ENCODE assay signal across 27 mouse cellular contexts in the genomic region with DNA sequence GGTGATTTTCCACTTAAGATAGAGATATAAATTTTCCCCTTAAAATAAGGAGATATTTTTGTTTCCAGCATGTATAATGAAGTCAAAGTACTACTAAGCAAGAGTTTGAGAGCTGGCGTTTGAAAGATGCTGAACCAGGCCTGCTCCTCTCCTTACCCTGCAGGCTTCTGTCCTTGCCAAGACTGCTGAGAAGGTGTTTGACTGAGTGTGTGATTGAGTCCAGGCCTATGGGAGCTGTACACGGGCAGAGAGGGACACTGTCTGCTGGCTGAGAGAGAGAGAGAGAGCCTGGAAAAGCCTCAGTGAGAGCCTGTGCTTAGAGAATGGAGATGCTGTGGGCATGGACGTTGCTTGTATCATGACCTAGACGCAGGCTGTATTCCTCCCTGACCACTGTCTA. TPM values are rescaled to one million over a fixed set of nuclear protein-coding genes. Genes with fewer than 3 reads are reported as not detected.
DNase-seq lines count a peak whose midpoint lies in the region; ATAC-seq and TF ChIP-seq lines count a peak whose summit lies in the region.
"Had no signal": no experiment of that assay in that cellular context is flagged by ENCODE, and none has a peak within 500 bp of the region (broad histone marks: within the 10 kb centered on the region; RNA-seq: fewer than 3 reads in every experiment).

No protein-coding gene starts in this region.

- H3K27me3 ChIP-seq in heart, embryonic 14.5 days (ENCODE audit: control insufficient read depth, insufficient read depth, low read length): no peaks in the 10 kb centered on the region
- H3K27me3 ChIP-seq: embryonic facial prominence, embryonic 13.5 days; forebrain, embryonic 12.5 days; forebrain, embryonic 15.5 days; hindbrain, embryonic 13.5 days; intestine, embryonic 15.5 days had no signal

- ATAC-seq in heart, embryonic 14.5 days (ENCODE audit: insufficient number of reproducible peaks, insufficient read depth, low FRiP score, low read depth): no peak
- ATAC-seq: CD4-positive, CD25-positive, alpha-beta regulatory T cell, adult 4 months; forebrain, embryonic 15.5 days; hindbrain, embryonic 16.5 days; intestine, embryonic 15.5 days had no signal

- H3K4me2 ChIP-seq in heart, embryonic 14.5 days (ENCODE audit: low read length): no peak overlapping the region
- H3K4me2 ChIP-seq: embryonic facial prominence, embryonic 13.5 days; forebrain, embryonic 12.5 days; forebrain, embryonic 15.5 days; hindbrain, embryonic 13.5 days; intestine, embryonic 15.5 days had no signal

- intact Hi-C loops in heart, postnatal 36 days (cut with DNase I): no loop called here
- intact Hi-C loops in heart, postnatal 14 days (cut with DNase I): no loop called here
- intact Hi-C loops in left cerebral cortex, adult 2 months (cut with DNase I): no loop called here
- intact Hi-C loops in left cerebral cortex, postnatal 36 days (cut with DNase I): no loop called here

- peak overlapping the region; percentile 9 to 23; a peak in 1 of 4 replicates for H3K27ac ChIP-seq in heart, embryonic 14.5 days (replicated peaks in 1 of 2; ENCODE audit: control insufficient read depth in 1 of 2, insufficient read depth in 1 of 2, low read depth in 2 of 2, low read length in 2 of 2)
- peak overlapping the region; percentile 28; the same call in 1 of the 2 replicates for H3K27ac ChIP-seq in left cerebral cortex, adult 2 months
- H3K27ac ChIP-seq: embryonic facial prominence, embryonic 10.5 days; embryonic facial prominence, embryonic 13.5 days; forebrain, embryonic 12.5 days; forebrain, embryonic 15.5 days; gastrocnemius, adult 2 months; hindbrain, embryonic 10.5 days; hindbrain, embryonic 13.5 days; intestine, embryonic 15.5 days had no signal

- whole genome bisulfite sequencing in heart, embryonic 14.5 days: 39% methylated on average over 4 of the region's 4 CpGs

- TF ChIP-seq CTCF in left cerebral cortex, adult 2 months (IDR thresholded peaks at IDR 0.05): no peak

- H3K4me1 ChIP-seq in heart, embryonic 14.5 days (ENCODE audit: control insufficient read depth in 2 of 2, insufficient read depth in 2 of 2, low read length in 2 of 2): peaks cover 2 to 7% of the 10 kb centered on the region in 2 experiments; a peak in 3 of 4 replicates
- H3K4me1 ChIP-seq: intestine, embryonic 15.5 days had no signal

- H3K4me3 ChIP-seq in heart, embryonic 14.5 days (ENCODE audit: control insufficient read depth in 1 of 2, insufficient read depth in 1 of 2, low read depth in 1 of 2, low read length in 2 of 2): no peak overlapping the region
- no peak overlapping the region for H3K4me3 ChIP-seq in left cerebral cortex, adult 2 months
- H3K4me3 ChIP-seq: embryonic facial prominence, embryonic 10.5 days; embryonic facial prominence, embryonic 13.5 days; erythroblast, embryonic 14.5 days; forebrain, embryonic 12.5 days; forebrain, embryonic 15.5 days; gastrocnemius, adult 2 months; hindbrain, embryonic 10.5 days; hindbrain, embryonic 13.5 days; intestine, embryonic 15.5 days had no signal

- peak; percentile 83 for DNase-seq in heart, adult 11 months
- no peak for DNase-seq in heart, postnatal 36 days
- no peak for DNase-seq in heart, postnatal 14 days
- DNase-seq in left cerebral cortex, adult 2 months (ENCODE audit: extremely low spot score in 1 of 2, low spot score in 2 of 2): no peak
- DNase-seq in left cerebral cortex, postnatal 36 days (ENCODE audit: low spot score in 2 of 2): no peak
- DNase-seq: adrenal gland, adult 2 months; adrenal gland, postnatal 25 days; cerebellum, adult 8-10 months; cerebellum, postnatal 36 days; embryo, embryonic 11 days; gastrocnemius, adult 2 months; gastrocnemius, postnatal 14 days; heart, adult 18-20 months; kidney, adult 11 months; kidney, adult 8-10 months had no signal

- H3K9ac ChIP-seq in heart, embryonic 14.5 days (ENCODE audit: low read length): no peak overlapping the region
- H3K9ac ChIP-seq: embryonic facial prominence, embryonic 13.5 days; forebrain, embryonic 12.5 days; forebrain, embryonic 15.5 days; hindbrain, embryonic 13.5 days; intestine, embryonic 15.5 days had no signal

- no peaks in the 10 kb centered on the region for H3K36me3 ChIP-seq in heart, embryonic 14.5 days (ENCODE audit: control insufficient read depth, insufficient read depth, low read length)
- H3K36me3 ChIP-seq: embryonic facial prominence, embryonic 10.5 days; embryonic facial prominence, embryonic 13.5 days; forebrain, embryonic 12.5 days; forebrain, embryonic 15.5 days; hindbrain, embryonic 10.5 days; intestine, embryonic 15.5 days had no signal

- no peaks in the 10 kb centered on the region for H3K9me3 ChIP-seq in heart, embryonic 14.5 days (ENCODE audit: control insufficient read depth, low read length)
- H3K9me3 ChIP-seq: embryonic facial prominence, embryonic 10.5 days; embryonic facial prominence, embryonic 13.5 days; forebrain, embryonic 12.5 days; forebrain, embryonic 15.5 days; hindbrain, embryonic 10.5 days; hindbrain, embryonic 13.5 days; intestine, embryonic 15.5 days had no signal

RNA-seq across cellular contexts. Expression of gene Gnao1, which starts 47.4 kb away (rescaled TPM):
- total RNA-seq in heart, postnatal 36 days (2021): 10 to 100 TPM; 26.6 to 27.0 TPM
- 12.0 and 17.4 TPM in 2 replicates for polyA plus RNA-seq in heart, embryonic 14.5 days (2014; fragmentation: Nextera tagmentation; extraction: Ambion mirVana)
- total RNA-seq in heart, postnatal 14 days (2021): 10 to 100 TPM; 20.0 to 26.8 TPM
- total RNA-seq in left cerebral cortex, adult 2 months (2021): 100 to 1,000 TPM; 679 to 734 TPM
- total RNA-seq in left cerebral cortex, postnatal 36 days (2021): 100 to 1,000 TPM; 735 to 741 TPM
- total RNA-seq: MEL had no signal

Comparison
In these comparisons a context has a peak if more than half of its experiments do, and no peak if none do; other contexts are left out.
1. RNA of gene Gnao1, which starts 47.4 kb away (total RNA-seq): 735 to 741 TPM in left cerebral cortex, postnatal 36 days and 679 to 734 TPM in left cerebral cortex, adult 2 months; 26.6 to 27.0 TPM in heart, postnatal 36 days and 20.0 to 26.8 TPM in heart, postnatal 14 days; every median in the first group is over 10 times any median in the second.